In the genomic region with DNA sequence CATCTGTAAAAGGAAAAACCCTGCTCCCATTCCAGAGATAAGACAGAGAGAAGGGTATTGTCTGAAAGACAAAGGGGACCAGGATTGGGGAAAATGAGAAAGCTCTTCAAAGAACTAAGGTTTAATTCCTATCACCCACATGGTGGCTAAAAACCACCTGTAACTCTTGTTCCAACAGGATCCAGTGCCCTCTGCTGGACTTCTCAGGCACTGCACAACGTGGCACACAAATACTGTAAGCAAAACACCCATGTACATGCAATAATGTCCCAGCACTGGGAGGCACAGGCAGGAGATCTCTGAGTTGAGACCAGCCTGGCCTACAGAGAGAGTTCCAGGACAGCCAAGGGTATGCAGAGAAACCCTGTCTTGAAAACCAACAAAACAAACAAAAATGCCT, we compare ENCODE assay signal across 8 mouse cellular contexts. TPM values are rescaled to one million over a fixed set of nuclear protein-coding genes. Genes with fewer than 3 reads are reported as not detected.
A peak's percentile ranks its signal among the peaks of the same experiment; 100 is the strongest.
DNase-seq lines count a peak whose midpoint lies in the region; ATAC-seq and TF ChIP-seq lines count a peak whose summit lies in the region.
"Had no signal": no experiment of that assay in that cellular context is flagged by ENCODE, and none has a peak within 500 bp of the region (broad histone marks: within the 10 kb centered on the region; RNA-seq: fewer than 3 reads in every experiment).

No protein-coding gene starts in this region.

- peaks cover 22% of the 10 kb centered on the region for H3K79me2 ChIP-seq in MEL (ENCODE audit: control insufficient read depth, insufficient read depth, low read length, poor library complexity)

- no peaks in the 10 kb centered on the region for H3K27me3 ChIP-seq in kidney, postnatal 0 days (ENCODE audit: insufficient read depth, low read length)
- no peaks in the 10 kb centered on the region for H3K27me3 ChIP-seq in kidney, embryonic 14.5 days (ENCODE audit: control insufficient read depth, insufficient read depth, low read length)
- H3K27me3 ChIP-seq in MEL (ENCODE audit: control insufficient read depth in 1 of 2, insufficient read depth in 2 of 2, low read length in 2 of 2), result no peaks in the 10 kb centered on the region
- H3K27me3 ChIP-seq in hindbrain, postnatal 0 days (ENCODE audit: insufficient read depth, low read length), result no peaks in the 10 kb centered on the region
- H3K27me3 ChIP-seq in thymus, adult 2 months (ENCODE audit: control insufficient read depth, insufficient read depth, low read length), result no peaks in the 10 kb centered on the region
- H3K27me3 ChIP-seq: megakaryocyte, embryonic 14.5 days had no signal

- H3K36me3 ChIP-seq in kidney, postnatal 0 days (ENCODE audit: insufficient read depth, low read length), result peaks cover 38% of the 10 kb centered on the region
- H3K36me3 ChIP-seq in kidney, embryonic 14.5 days (ENCODE audit: control insufficient read depth, insufficient read depth, low read length), result peaks cover 49% of the 10 kb centered on the region
- H3K36me3 ChIP-seq in MEL (ENCODE audit: control insufficient read depth in 1 of 2, insufficient read depth in 2 of 2, low read length in 2 of 2), result peaks cover 0 to 4% of the 10 kb centered on the region in 2 experiments
- H3K36me3 ChIP-seq in hindbrain, postnatal 0 days (ENCODE audit: insufficient read depth, low read length), result peaks cover 41% of the 10 kb centered on the region
- peaks cover 13% of the 10 kb centered on the region for H3K36me3 ChIP-seq in thymus, adult 2 months (ENCODE audit: control insufficient read depth, insufficient read depth, low read length)

- H3K4me2 ChIP-seq in kidney, postnatal 0 days (ENCODE audit: low read length), result no peak overlapping the region
- no peak overlapping the region for H3K4me2 ChIP-seq in kidney, embryonic 14.5 days (replicated peaks; ENCODE audit: low read depth, low read length)
- no peak overlapping the region for H3K4me2 ChIP-seq in hindbrain, postnatal 0 days (ENCODE audit: low read depth, low read length)

- WGBS in kidney, postnatal 0 days, result 56% methylated on average over 1 of the region's 1 CpGs
- 29% methylated on average over 1 of the region's 1 CpGs for WGBS in kidney, embryonic 14.5 days
- WGBS in hindbrain, postnatal 0 days, result 43% methylated on average over 1 of the region's 1 CpGs
- WGBS in thymus, adult 2 months, result 53% methylated on average over 1 of the region's 1 CpGs

- TF ChIP-seq CTCF in kidney, postnatal 0 days (IDR thresholded peaks at IDR 0.05; ENCODE audit: low read depth), result peak; percentile 71
- peak; percentile 74 to 93 (median 91) for TF ChIP-seq CTCF in MEL (IDR thresholded peaks at IDR 0.05 in 2 of 3, conservative IDR thresholded peaks at IDR 0.05 in 1 of 3; ENCODE audit: control insufficient read depth in 1 of 3, insufficient read depth in 1 of 3, low read depth in 2 of 3, low read length in 3 of 3, poor library complexity in 1 of 3, severe bottlenecking in 1 of 3)
- peak; percentile 79 for TF ChIP-seq CTCF in hindbrain, postnatal 0 days (IDR thresholded peaks at IDR 0.05; ENCODE audit: low read depth)
- no peak for TF ChIP-seq CTCF in thymus, adult 2 months (IDR thresholded peaks at IDR 0.05; ENCODE audit: borderline replicate concordance, control insufficient read depth, extremely low read depth, insufficient read depth, low read length, poor library complexity)

- no peak for ATAC-seq in kidney, postnatal 0 days (replicated peaks; ENCODE audit: low FRiP score, low read depth)
- no peak for ATAC-seq in kidney, embryonic 14.5 days (ENCODE audit: low FRiP score, low TSS enrichment)
- ATAC-seq in hindbrain, postnatal 0 days, result no peak

- no peak overlapping the region for H3K9ac ChIP-seq in kidney, postnatal 0 days (ENCODE audit: low read depth, low read length)
- H3K9ac ChIP-seq in kidney, embryonic 14.5 days (ENCODE audit: low read depth, low read length), result no peak overlapping the region
- H3K9ac ChIP-seq in MEL (ENCODE audit: control insufficient read depth, low read depth, low read length, poor library complexity, severe bottlenecking), result no peak overlapping the region
- H3K9ac ChIP-seq in hindbrain, postnatal 0 days (replicated peaks; ENCODE audit: low read length), result no peak overlapping the region

- no peak overlapping the region for H3K27ac ChIP-seq in kidney, postnatal 0 days
- H3K27ac ChIP-seq in kidney, embryonic 14.5 days (ENCODE audit: low read depth, low read length), result no peak overlapping the region
- no peak overlapping the region for H3K27ac ChIP-seq in MEL (ENCODE audit: control insufficient read depth, low read depth, low read length)
- no peak overlapping the region for H3K27ac ChIP-seq in hindbrain, postnatal 0 days
- H3K27ac ChIP-seq in thymus, adult 2 months (ENCODE audit: control insufficient read depth, insufficient read depth, low read length), result peak overlapping the region; percentile 96

- no peaks in the 10 kb centered on the region for H3K9me3 ChIP-seq in kidney, postnatal 0 days (replicated peaks; ENCODE audit: low read length)
- no peaks in the 10 kb centered on the region for H3K9me3 ChIP-seq in kidney, embryonic 14.5 days (ENCODE audit: control insufficient read depth, low read length)
- no peaks in the 10 kb centered on the region for H3K9me3 ChIP-seq in MEL (replicated peaks; ENCODE audit: insufficient read depth, low read length)
- no peaks in the 10 kb centered on the region for H3K9me3 ChIP-seq in hindbrain, postnatal 0 days (ENCODE audit: low read length)
- H3K9me3 ChIP-seq: megakaryocyte, embryonic 14.5 days had no signal

- TF ChIP-seq EP300 in MEL (IDR thresholded peaks at IDR 0.05; ENCODE audit: low read depth in 1 of 2, low read length in 2 of 2), result no peak

- TF ChIP-seq RAD21 in MEL (IDR thresholded peaks at IDR 0.05; ENCODE audit: low read depth, low read length), result peak; percentile 79

- no peak for TF ChIP-seq POLR2A in MEL (IDR thresholded peaks at IDR 0.05; ENCODE audit: control insufficient read depth in 1 of 2, insufficient read depth in 1 of 2, low read depth in 1 of 2, low read length in 2 of 2, poor library complexity in 1 of 2)
- no peak for TF ChIP-seq POLR2A in thymus, adult 2 months (IDR thresholded peaks at IDR 0.05; ENCODE audit: control insufficient read depth, extremely low read depth, insufficient read depth, low read length, poor library complexity)

- H3K4me1 ChIP-seq in kidney, postnatal 0 days (replicated peaks; ENCODE audit: insufficient read depth, low read length), result peaks cover 6% of the 10 kb centered on the region; the same call in 1 of the 2 replicates
- peaks cover 16% of the 10 kb centered on the region for H3K4me1 ChIP-seq in kidney, embryonic 14.5 days (ENCODE audit: control insufficient read depth, insufficient read depth, low read length)
- peaks cover 0 to 5% of the 10 kb centered on the region in 2 experiments; a peak in 3 of 4 replicates for H3K4me1 ChIP-seq in MEL (ENCODE audit: control insufficient read depth in 1 of 2, insufficient read depth in 2 of 2, low read length in 2 of 2)
- H3K4me1 ChIP-seq in hindbrain, postnatal 0 days (ENCODE audit: insufficient read depth, low read length), result no peaks in the 10 kb centered on the region
- peaks cover 58% of the 10 kb centered on the region for H3K4me1 ChIP-seq in thymus, adult 2 months (replicated peaks; ENCODE audit: control insufficient read depth, insufficient read depth, low read length)

- no peak for DNase-seq in kidney, postnatal 0 days (ENCODE audit: low spot score)
- DNase-seq in MEL (ENCODE audit: low read depth, low spot score), result peak; percentile 88
- peak; percentile 66 for DNase-seq in c-Kit-positive CD71-negative TER-119-negative erythroid progenitor cells, embryonic 14.5 days (ENCODE audit: low read depth)
- DNase-seq in hindbrain, postnatal 0 days (ENCODE audit: low spot score), result peak; percentile 86
- peak; percentile 65 for DNase-seq in lung, postnatal 14 days
- peak; percentile 69 for DNase-seq in thymus, adult 2 months

- no peak overlapping the region for H3K4me3 ChIP-seq in kidney, postnatal 0 days (replicated peaks; ENCODE audit: low read depth, low read length)
- H3K4me3 ChIP-seq in kidney, embryonic 14.5 days (ENCODE audit: low read length), result no peak overlapping the region
- H3K4me3 ChIP-seq in MEL (ENCODE audit: control insufficient read depth in 1 of 2, insufficient read depth in 1 of 2, low read depth in 2 of 2, low read length in 2 of 2), result no peak overlapping the region
- H3K4me3 ChIP-seq in hindbrain, postnatal 0 days (ENCODE audit: low read length), result no peak overlapping the region
- H3K4me3 ChIP-seq in thymus, adult 2 months (ENCODE audit: control insufficient read depth, insufficient read depth, low read length), result no peak overlapping the region
- H3K4me3 ChIP-seq: megakaryocyte, embryonic 14.5 days had no signal

RNA-seq across cellular contexts. Expression of a gene that starts 2.9 kb away (rescaled TPM):
- 4.6 and 5.3 TPM in 2 replicates for polyA plus RNA-seq in kidney, postnatal 0 days (2015; fragmentation: Nextera tagmentation; extraction: Ambion mirVana)
- 7.4 and 12.5 TPM in 2 replicates for polyA plus RNA-seq in kidney, embryonic 14.5 days (2014; fragmentation: Nextera tagmentation; extraction: Ambion mirVana)
- 8.6 and 10.4 TPM in 2 replicates for total RNA-seq in MEL (2012; rRNA removed)
- polyA plus RNA-seq in MEL (2012; ENCODE audit: insufficient read depth in 1 of 2, insufficient read length in 2 of 2, low read depth in 1 of 2, low replicate concordance in 2 of 2, missing spikeins in 1 of 2), result 10 to 100 TPM in 1 of 2 experiments, not detected in 1; 16.4 TPM
- 25.7 and 27.8 TPM in 2 replicates for total RNA-seq in hindbrain, postnatal 0 days (2014; rRNA removed)
- polyA plus RNA-seq in hindbrain, postnatal 0 days (2015; fragmentation: Nextera tagmentation; extraction: Ambion mirVana), result 12.2 and 12.7 TPM in 2 replicates
- 52.2 and 62.6 TPM in 2 replicates for polyA plus RNA-seq in thymus, adult 2 months (2012; rRNA removed)

RNA-seq across cellular contexts. Expression of a gene that starts 2.9 kb away (rescaled TPM):
- 111 and 114 TPM in 2 replicates for polyA plus RNA-seq in kidney, postnatal 0 days (2015; fragmentation: Nextera tagmentation; extraction: Ambion mirVana)
- polyA plus RNA-seq in kidney, embryonic 14.5 days (2014; fragmentation: Nextera tagmentation; extraction: Ambion mirVana), result 86.9 and 119 TPM in 2 replicates
- total RNA-seq in MEL (2012; rRNA removed), result 21.4 and 23.5 TPM in 2 replicates
- 10 to 100 TPM in 1 of 2 experiments, not detected in 1; 40.1 TPM for polyA plus RNA-seq in MEL (2012; ENCODE audit: insufficient read depth in 1 of 2, insufficient read length in 2 of 2, low read depth in 1 of 2, low replicate concordance in 2 of 2, missing spikeins in 1 of 2)
- 95.8 and 107 TPM in 2 replicates for total RNA-seq in hindbrain, postnatal 0 days (2014; rRNA removed)
- 81.9 and 85.1 TPM in 2 replicates for polyA plus RNA-seq in hindbrain, postnatal 0 days (2015; fragmentation: Nextera tagmentation; extraction: Ambion mirVana)
- 185 and 191 TPM in 2 replicates for polyA plus RNA-seq in thymus, adult 2 months (2012; rRNA removed)

RNA-seq across cellular contexts. Expression of a gene that starts 10.5 kb away (rescaled TPM):
- polyA plus RNA-seq in kidney, postnatal 0 days (2015; fragmentation: Nextera tagmentation; extraction: Ambion mirVana), result 0.05 and 0.40 TPM in 2 replicates
- polyA plus RNA-seq in kidney, embryonic 14.5 days (2014; fragmentation: Nextera tagmentation; extraction: Ambion mirVana), result 0.13 TPM in 1 of 2 replicates, not detected in the other
- 0.04 TPM in 1 of 2 replicates, not detected in the other for total RNA-seq in MEL (2012; rRNA removed)
- under 1 TPM in 1 of 2 experiments, not detected in 1; 0.06 TPM for polyA plus RNA-seq in MEL (2012; ENCODE audit: insufficient read depth in 1 of 2, insufficient read length in 2 of 2, low read depth in 1 of 2, low replicate concordance in 2 of 2, missing spikeins in 1 of 2)
- not detected in 2 replicates for total RNA-seq in hindbrain, postnatal 0 days (2014; rRNA removed)
- 0.14 TPM in 1 of 2 replicates, not detected in the other for polyA plus RNA-seq in hindbrain, postnatal 0 days (2015; fragmentation: Nextera tagmentation; extraction: Ambion mirVana)
- 0.62 and 5.1 TPM in 2 replicates for polyA plus RNA-seq in thymus, adult 2 months (2012; rRNA removed)
